Mouse (Mus musculus): ENCODE measurements at regions not wholly inside any gene's neighbourhood (a gene's known extent, or its start where the extent isn't known, plus 50 kb on each side); places are given as distances from the start of the nearest gene placed in this dataset.

DNA sequence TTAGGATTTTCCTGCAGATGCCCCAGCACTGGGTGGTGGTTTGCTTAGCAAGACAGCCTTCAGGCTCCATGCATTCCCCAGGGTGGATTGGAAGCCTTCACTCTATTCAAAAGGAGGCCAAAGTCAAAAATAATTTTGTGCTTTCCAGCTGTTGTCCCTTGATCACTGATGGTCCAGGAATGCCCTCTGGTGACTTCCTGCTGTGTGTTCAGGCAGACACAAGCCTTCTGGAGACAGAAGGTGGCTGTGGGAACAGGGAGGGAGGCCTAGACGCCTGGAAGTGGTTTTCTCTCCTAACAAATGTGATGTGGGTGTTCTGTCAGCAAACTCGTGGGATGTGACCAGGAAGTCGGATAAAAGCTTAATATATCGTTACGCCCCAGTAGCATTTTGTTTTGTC lies 81.3 kb downstream of the Atp6ap1l start:
- Histone ChIP-seq H3K36me3 (replicated peaks) (no peaks in the 10 kb centered on the region), H3K9me3 (no peaks in the 10 kb centered on the region), H3K27me3 (no peaks in the 10 kb centered on the region), H3K4me1 (peaks cover 9% of the 10 kb centered on the region), H3K4me3 (replicated peaks) (no peak overlapping the region), H3K9ac (no peak overlapping the region), H3K27ac (no peak overlapping the region), H3K4me2 (no peak overlapping the region)
- WGBS = 76% methylated on average over 5 of the region's 5 CpGs
- no peak for ATAC-seq (ENCODE audit: low FRiP score)

DNA sequence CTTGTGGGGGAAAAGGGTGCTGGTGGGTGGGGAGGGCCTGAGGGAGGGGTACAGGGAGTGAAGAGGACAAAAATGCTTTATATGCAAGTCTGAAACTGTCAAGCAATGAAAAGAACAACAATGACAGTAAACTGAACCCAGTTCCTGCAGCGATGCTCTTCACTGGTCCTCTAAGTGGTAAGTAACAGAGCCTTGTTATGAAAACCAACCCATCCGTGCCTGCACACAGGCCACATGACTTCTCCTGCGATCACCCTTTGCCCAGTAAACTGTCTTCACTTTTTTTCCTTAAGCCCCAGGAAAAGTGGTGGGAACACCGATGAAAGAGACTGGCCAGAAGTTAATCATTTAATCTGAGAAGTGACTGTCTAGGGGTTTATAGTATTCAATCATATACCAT lies 83.3 kb downstream of the Atp6ap1l start:
- no peaks in the 10 kb centered on the region for H3K36me3 ChIP-seq (replicated peaks)
- H3K4me1 ChIP-seq = peaks cover 9% of the 10 kb centered on the region
- no peaks in the 10 kb centered on the region for H3K27me3 ChIP-seq
- 87% methylated on average over 4 of the region's 4 CpGs for WGBS
- H3K4me2 ChIP-seq = no peak overlapping the region
- no peaks in the 10 kb centered on the region for H3K9me3 ChIP-seq
- no peak overlapping the region for H3K27ac ChIP-seq
- no peak overlapping the region for H3K9ac ChIP-seq
- H3K4me3 ChIP-seq (replicated peaks) = no peak overlapping the region
- no peak for ATAC-seq (ENCODE audit: low FRiP score)

DNA sequence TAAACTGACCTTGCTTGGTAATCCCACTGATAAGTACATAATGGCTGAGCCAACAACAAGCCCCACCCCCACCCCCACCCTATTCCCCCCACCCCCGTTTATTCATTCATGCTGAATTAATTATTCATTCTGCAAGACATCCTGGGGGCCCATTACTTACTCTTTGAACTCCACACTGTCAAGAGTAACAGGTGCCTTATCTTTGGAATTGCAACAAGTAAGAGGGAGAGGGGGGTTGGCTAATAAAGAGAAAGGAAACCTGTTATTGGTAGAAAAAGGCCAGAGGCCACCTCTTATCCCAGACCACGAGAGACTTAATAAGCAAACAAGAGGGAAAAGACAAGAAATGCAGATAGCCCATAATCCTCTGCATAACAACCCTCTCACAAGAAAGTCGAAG lies 84.7 kb downstream of the Atp6ap1l start:
- Histone ChIP-seq H3K4me2 (no peak overlapping the region), H3K27ac (no peak overlapping the region), H3K27me3 (no peaks in the 10 kb centered on the region), H3K9me3 (no peaks in the 10 kb centered on the region), H3K9ac (no peak overlapping the region), H3K4me3 (replicated peaks) (no peak overlapping the region), H3K36me3 (replicated peaks) (no peaks in the 10 kb centered on the region), H3K4me1 (peaks cover 9% of the 10 kb centered on the region)
- WGBS = 21% methylated on average over 3 of the region's 3 CpGs
- no peak for ATAC-seq (ENCODE audit: low FRiP score)

DNA sequence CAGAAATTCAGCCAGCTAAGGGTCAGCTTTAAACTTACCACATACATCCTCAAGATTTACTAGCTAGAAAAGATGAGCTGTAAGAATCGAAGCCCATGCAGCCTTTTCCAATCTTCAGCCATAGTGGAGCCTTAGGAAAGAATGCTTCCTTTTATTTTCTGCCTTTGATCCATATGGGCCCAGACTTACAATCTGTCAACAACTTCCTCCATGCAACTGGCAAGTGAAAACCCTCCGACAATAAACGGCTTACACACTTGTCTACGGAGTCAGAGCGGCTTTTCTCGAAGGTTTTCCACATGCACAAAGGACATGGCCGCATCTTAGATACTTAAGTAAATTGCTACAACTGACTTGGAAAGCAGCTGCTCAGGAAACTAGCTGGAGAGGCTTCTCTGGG lies 85.2 kb downstream of the Atp6ap1l start:
- Histone ChIP-seq H3K27me3 (no peaks in the 10 kb centered on the region), H3K4me1 (peaks cover 9% of the 10 kb centered on the region), H3K9me3 (no peaks in the 10 kb centered on the region), H3K36me3 (replicated peaks) (no peaks in the 10 kb centered on the region), H3K4me3 (replicated peaks) (no peak overlapping the region), H3K9ac (no peak overlapping the region), H3K4me2 (no peak overlapping the region), H3K27ac (no peak overlapping the region)
- 65% methylated on average over 7 of the region's 7 CpGs for WGBS
- ATAC-seq (ENCODE audit: low FRiP score) = no peak

DNA sequence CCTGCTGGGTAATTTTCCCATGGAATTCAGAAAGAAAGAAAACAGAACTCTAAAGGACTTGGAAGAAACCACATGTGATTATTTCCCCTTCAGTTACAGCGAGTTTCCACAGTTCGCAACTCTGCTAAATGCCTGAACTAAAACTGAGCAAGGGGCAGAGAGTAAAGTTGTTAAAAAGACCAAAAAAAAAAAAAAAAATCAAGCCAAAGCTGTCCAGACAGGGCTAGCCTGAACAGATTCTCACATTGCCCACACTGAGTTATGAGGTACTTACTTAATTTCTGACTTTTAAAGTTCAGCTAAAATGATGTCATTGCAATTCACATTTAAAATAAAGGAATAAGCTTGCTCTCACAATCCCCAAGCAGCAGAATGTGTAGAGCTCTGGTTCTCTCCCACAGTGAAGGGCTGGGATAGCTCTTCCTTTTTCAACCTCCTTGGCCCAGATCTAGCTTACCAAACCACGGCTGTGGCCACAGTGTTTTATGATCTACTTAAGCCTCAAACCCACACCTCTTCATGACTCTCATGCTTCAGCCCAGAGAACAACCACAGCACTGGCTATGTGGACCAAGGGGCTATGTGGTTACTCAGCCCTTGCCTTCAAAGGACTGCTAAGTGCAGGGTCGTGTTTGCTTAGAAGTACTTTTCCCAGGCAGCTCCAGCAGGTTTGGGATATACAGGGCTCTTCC lies 90.8 kb downstream of the Atp6ap1l start:
- Histone ChIP-seq H3K27me3 (no peaks in the 10 kb centered on the region), H3K27ac (no peak overlapping the region), H3K4me3 (replicated peaks) (no peak overlapping the region), H3K36me3 (replicated peaks) (no peaks in the 10 kb centered on the region), H3K4me2 (no peak overlapping the region), H3K4me1 (no peaks in the 10 kb centered on the region), H3K9ac (no peak overlapping the region), H3K9me3 (no peaks in the 10 kb centered on the region)
- WGBS = 84% methylated on average over 4 of the region's 4 CpGs
- no peak for ATAC-seq (ENCODE audit: low FRiP score)

DNA sequence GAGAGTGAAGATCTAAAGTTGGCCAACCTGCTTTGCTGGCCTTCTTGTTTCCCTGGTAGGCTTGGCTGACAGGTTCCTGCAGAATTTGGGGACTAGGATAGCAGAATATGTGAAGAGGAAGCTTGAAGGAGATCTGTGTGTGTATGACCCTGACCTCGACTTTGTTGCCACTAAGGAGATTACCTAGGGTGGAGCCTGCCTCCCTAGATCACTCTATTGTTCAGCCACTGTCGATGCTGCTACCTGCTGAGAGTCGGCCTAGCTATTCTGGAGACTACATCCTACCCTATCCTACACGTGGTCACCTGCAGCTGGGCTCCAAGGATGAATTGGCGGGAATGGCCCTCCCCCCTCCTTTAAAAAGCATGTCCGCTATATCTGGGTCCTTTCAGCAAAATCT lies 95.1 kb downstream of the Atp6ap1l start:
- no peak overlapping the region for H3K9ac ChIP-seq
- no peak overlapping the region for H3K4me3 ChIP-seq (replicated peaks)
- H3K36me3 ChIP-seq (replicated peaks) = no peaks in the 10 kb centered on the region
- H3K9me3 ChIP-seq = no peaks in the 10 kb centered on the region
- no peak for ATAC-seq (ENCODE audit: low FRiP score)
- no peaks in the 10 kb centered on the region for H3K27me3 ChIP-seq
- WGBS = 70% methylated on average over 6 of the region's 6 CpGs
- H3K27ac ChIP-seq = no peak overlapping the region
- H3K4me1 ChIP-seq = no peaks in the 10 kb centered on the region
- no peak overlapping the region for H3K4me2 ChIP-seq

DNA sequence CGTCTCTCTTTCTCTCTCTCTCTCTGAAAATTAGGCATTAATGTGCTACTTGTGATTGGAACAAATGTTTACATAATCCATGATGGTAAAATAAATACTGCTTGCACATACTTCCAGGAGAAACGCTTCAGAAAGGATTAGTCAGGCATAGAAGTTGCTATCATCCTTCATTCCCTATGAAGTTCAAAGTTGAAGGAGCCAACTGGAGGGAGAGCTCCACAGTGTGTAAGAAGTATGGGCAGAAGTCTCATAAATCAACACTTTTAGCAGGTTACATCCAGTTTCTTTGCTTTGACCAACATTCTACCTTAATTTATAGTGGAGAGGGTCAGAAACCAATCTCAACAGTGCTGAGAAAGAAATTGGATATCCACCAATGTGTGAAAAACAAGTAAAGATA lies 105.5 kb downstream of the Atp6ap1l start:
- no peaks in the 10 kb centered on the region for H3K9me3 ChIP-seq
- H3K9ac ChIP-seq = no peak overlapping the region
- whole genome bisulfite sequencing = 90% methylated on average over 2 of the region's 2 CpGs
- ATAC-seq (ENCODE audit: low FRiP score) = no peak
- no peak overlapping the region for H3K4me3 ChIP-seq (replicated peaks)
- no peaks in the 10 kb centered on the region for H3K27me3 ChIP-seq
- no peak overlapping the region for H3K4me2 ChIP-seq
- H3K4me1 ChIP-seq = no peaks in the 10 kb centered on the region
- no peaks in the 10 kb centered on the region for H3K36me3 ChIP-seq (replicated peaks)
- H3K27ac ChIP-seq = no peak overlapping the region

DNA sequence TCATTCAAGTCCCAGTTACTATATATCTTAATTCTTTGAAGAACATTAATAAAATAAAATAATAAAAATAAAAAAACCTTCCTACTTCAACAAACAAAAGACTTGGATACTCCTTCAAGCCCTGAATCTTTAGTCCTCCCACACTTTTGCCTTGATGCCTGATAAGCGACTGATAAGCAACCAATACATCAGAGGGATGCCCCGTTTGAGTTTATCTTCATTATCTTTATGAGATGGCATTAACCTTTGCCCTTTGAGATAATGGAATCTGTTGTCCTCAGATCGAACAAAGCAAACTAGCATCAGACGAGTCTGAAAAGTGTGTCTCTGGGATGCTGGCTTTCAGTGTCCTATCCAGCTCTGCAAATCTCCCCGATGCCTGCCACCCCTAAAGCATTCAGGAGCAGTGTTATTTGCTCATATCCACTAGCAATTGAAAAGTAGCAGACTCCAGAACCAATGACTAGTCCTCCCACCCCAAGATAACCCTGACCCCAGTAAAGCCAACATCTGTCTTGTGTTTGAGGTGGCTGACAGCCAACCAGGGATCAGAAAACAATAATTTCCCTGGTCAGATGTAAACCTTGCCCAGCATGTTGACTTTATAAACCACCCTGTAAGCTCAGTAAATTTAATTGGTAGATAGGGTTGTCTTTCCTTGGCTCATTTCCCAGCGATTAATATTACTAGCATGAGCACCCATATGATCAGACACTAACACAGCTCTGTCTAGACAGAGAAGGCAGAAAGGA lies 106.2 kb downstream of the Atp6ap1l start:
- Histone ChIP-seq H3K27ac (no peak overlapping the region), H3K9ac (no peak overlapping the region), H3K36me3 (replicated peaks) (no peaks in the 10 kb centered on the region), H3K4me1 (no peaks in the 10 kb centered on the region), H3K9me3 (no peaks in the 10 kb centered on the region), H3K4me3 (replicated peaks) (no peak overlapping the region), H3K4me2 (no peak overlapping the region), H3K27me3 (no peaks in the 10 kb centered on the region)
- 42% methylated on average over 6 of the region's 6 CpGs for WGBS
- no peak for ATAC-seq (ENCODE audit: low FRiP score)

DNA sequence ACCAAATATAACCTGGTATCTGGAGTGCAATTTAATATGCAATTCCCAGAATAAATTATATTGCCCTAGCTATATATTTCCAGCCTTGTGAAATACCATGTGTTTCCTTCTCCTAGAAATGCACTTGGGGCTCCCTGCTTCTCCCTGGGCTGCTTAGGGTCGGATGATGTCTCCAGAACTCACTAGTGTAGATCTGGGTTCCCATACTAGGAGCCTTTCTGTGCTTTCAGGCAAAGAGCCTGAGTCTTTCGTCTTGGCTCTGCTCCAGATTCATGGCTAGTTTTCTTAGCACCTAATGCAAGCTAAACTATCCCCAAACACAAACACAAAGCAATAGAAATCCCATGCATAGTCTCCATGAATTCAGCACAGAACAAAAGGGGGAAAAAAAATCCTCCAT lies 106.8 kb downstream of the Atp6ap1l start:
- Histone ChIP-seq H3K27me3 (no peaks in the 10 kb centered on the region), H3K36me3 (replicated peaks) (no peaks in the 10 kb centered on the region), H3K27ac (no peak overlapping the region), H3K4me1 (no peaks in the 10 kb centered on the region), H3K9me3 (no peaks in the 10 kb centered on the region), H3K4me2 (no peak overlapping the region), H3K9ac (no peak overlapping the region), H3K4me3 (replicated peaks) (no peak overlapping the region)
- ATAC-seq (ENCODE audit: low FRiP score) = no peak
- WGBS = 66% methylated on average over 2 of the region's 2 CpGs

DNA sequence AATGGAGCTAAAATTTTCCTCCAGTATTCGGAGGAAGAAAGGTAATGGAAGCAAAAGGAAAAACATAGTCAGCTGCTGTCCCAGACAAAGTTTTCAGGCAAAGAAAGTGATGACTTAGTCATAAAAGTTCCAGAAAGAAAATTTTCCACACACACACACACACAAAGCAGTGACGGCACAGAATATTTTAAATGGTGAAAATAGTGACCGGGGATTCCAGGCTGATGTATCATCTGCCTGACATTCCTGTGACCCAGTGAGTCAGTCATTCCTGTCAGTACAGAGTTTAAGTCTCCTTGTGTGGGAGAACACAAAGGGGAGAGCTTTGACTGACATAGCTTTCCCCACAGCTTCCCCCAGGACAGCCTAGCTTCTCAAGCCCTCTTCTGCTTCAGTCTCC lies 107.9 kb downstream of the Atp6ap1l start:
- Histone ChIP-seq H3K9ac (no peak overlapping the region), H3K4me2 (no peak overlapping the region), H3K4me3 (replicated peaks) (no peak overlapping the region), H3K27ac (no peak overlapping the region), H3K9me3 (no peaks in the 10 kb centered on the region), H3K36me3 (replicated peaks) (no peaks in the 10 kb centered on the region), H3K4me1 (no peaks in the 10 kb centered on the region), H3K27me3 (no peaks in the 10 kb centered on the region)
- no peak for ATAC-seq (ENCODE audit: low FRiP score)
- 89% methylated on average over 3 of the region's 3 CpGs for WGBS

DNA sequence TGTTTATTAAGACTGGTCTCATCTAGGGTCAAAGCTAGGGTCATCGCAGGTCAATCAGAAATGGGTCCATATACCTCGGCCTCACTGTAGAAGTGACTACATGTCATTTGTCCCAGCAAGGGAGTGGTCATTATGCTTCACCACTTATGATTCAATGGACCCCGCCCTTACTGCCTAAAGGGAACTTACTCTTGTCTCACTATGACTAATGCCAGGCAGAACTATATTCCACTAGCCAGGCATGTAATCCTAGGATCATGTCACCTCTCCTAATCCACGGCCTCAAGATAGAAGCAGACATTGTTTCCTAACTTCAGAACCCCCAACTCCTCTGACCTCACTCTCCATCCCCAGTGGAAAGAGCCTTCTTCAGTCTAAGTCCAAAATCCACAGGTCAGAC lies 108.3 kb downstream of the Atp6ap1l start:
- 92% methylated on average over 4 of the region's 4 CpGs for WGBS
- Histone ChIP-seq H3K4me1 (no peaks in the 10 kb centered on the region), H3K4me2 (no peak overlapping the region), H3K27me3 (no peaks in the 10 kb centered on the region), H3K4me3 (replicated peaks) (no peak overlapping the region), H3K36me3 (replicated peaks) (no peaks in the 10 kb centered on the region), H3K9ac (no peak overlapping the region), H3K27ac (no peak overlapping the region), H3K9me3 (no peaks in the 10 kb centered on the region)
- ATAC-seq (ENCODE audit: low FRiP score) = no peak

DNA sequence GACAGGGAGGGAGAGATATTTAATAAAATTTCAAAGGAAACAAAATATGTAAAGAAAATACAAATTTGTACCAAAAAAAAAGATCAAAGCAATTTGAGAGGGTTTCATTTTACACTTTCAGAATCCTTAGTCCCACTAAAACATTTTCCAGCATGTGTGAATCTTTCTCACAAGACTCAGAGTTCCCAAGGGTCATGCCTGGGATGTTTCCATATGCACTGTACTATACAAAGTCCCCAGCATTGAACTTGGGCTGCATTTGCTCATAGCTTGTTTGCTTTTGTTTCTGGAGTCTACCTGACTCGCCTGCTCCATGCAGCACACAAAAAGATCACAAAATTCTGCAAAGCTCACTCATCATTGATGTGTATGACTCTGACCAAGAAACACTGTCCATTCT lies 122.7 kb downstream of the Atp6ap1l start:
- Histone ChIP-seq H3K36me3 (replicated peaks) (no peaks in the 10 kb centered on the region), H3K9me3 (no peaks in the 10 kb centered on the region), H3K9ac (no peak overlapping the region), H3K4me2 (no peak overlapping the region), H3K27me3 (no peaks in the 10 kb centered on the region), H3K4me3 (replicated peaks) (no peak overlapping the region), H3K4me1 (no peaks in the 10 kb centered on the region), H3K27ac (no peak overlapping the region)
- no peak for ATAC-seq (ENCODE audit: low FRiP score)
- WGBS = 89% methylated on average over 1 of the region's 1 CpGs

DNA sequence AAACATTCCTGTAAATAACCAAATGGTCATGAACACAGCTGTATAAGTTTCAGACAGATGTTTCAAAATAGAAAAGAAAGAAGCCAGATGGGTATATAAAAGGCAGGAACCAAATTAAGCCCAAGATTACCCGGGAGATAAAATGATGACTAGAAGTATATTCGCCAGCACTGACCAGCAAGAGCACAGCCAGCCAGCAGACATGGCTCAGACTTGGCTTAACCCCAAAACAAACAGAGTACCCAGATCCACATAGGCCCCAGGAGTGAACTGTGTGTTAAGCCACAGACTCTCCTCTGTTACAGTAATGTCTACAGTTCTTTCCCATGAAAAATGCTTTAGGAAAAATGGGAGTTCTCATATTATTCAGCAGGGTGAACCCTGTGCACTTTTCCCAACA lies 123.2 kb downstream of the Atp6ap1l start:
- Histone ChIP-seq H3K27me3 (no peaks in the 10 kb centered on the region), H3K9me3 (no peaks in the 10 kb centered on the region), H3K36me3 (replicated peaks) (no peaks in the 10 kb centered on the region), H3K4me3 (replicated peaks) (no peak overlapping the region), H3K9ac (no peak overlapping the region), H3K4me1 (no peaks in the 10 kb centered on the region), H3K4me2 (no peak overlapping the region), H3K27ac (no peak overlapping the region)
- WGBS = 79% methylated on average over 2 of the region's 2 CpGs
- ATAC-seq (ENCODE audit: low FRiP score) = no peak

All from forebrain, embryonic 12.5 days (tissue).